Mouse (Mus musculus) heart, embryonic 10.5 days (tissue): ENCODE data around the gene Mpp3. TPM values are rescaled to one million over a fixed set of nuclear protein-coding genes. Genes with fewer than 3 reads are reported as not detected.
"Not testable (repeated sequence)": the region's sequence is repeated elsewhere in the genome, so short reads cannot be mapped to it uniquely, and the experiment has no call there.

Experiments used
- DNase-seq: peaks from one replicate; pipeline ENCODE4 v3.0.0-alpha.2; 2017; ENCODE audit warnings: low spot score
- H3K27ac ChIP-seq: fragments of 300-500 bp; sonication (generic); 2 replicates; pipeline ENCODE4 v1.5.1; 2016; ENCODE audit warnings: mild to moderate bottlenecking
- H3K27me3 ChIP-seq: fragments of 300-500 bp; sonication (generic); 2 replicates; pipeline ENCODE4 v1.6.1; 2016; ENCODE audit warnings: mild to moderate bottlenecking; ENCODE audit not compliant: poor library complexity, insufficient read depth, severe bottlenecking
- H3K36me3 ChIP-seq: fragments of 300-500 bp; sonication (generic); 2 replicates; pipeline ENCODE4 v1.6.1; 2016; ENCODE audit warnings: mild to moderate bottlenecking, moderate library complexity
- H3K4me1 ChIP-seq: fragments of 300-500 bp; sonication (generic); 2 replicates; pipeline ENCODE4 v1.6.1; 2016; ENCODE audit warnings: mild to moderate bottlenecking
- H3K4me3 ChIP-seq: fragments of 300-500 bp; sonication (generic); 2 replicates; pipeline ENCODE4 v1.5.1; 2016; ENCODE audit warnings: mild to moderate bottlenecking, moderate library complexity
- H3K9me3 ChIP-seq: fragments of 300-500 bp; sonication (generic); 2 replicates; pipeline ENCODE4 v1.6.1; 2016; ENCODE audit warnings: mild to moderate bottlenecking, moderate library complexity
- WGBS: fragments of 180-500 bp; shearing (Covaris S2); methylation state at CpG from one replicate; pipeline ENCODE4 v1.1.7; 2016; 5-methylcytosine and 5-hydroxymethylcytosine counted together
- polyA plus RNA-seq: library from polyadenylated mRNA; unstranded; fragments of >200 nt; fragmentation: Nextera tagmentation; extraction: Ambion mirVana; gene quantifications from 2 replicates; pipeline ENCODE4 v1.2.1, GENCODE M21; 2016

Gene Mpp3
- polyA plus RNA-seq, 1 experiment from 2014 or later: 5.1 TPM

DNA sequence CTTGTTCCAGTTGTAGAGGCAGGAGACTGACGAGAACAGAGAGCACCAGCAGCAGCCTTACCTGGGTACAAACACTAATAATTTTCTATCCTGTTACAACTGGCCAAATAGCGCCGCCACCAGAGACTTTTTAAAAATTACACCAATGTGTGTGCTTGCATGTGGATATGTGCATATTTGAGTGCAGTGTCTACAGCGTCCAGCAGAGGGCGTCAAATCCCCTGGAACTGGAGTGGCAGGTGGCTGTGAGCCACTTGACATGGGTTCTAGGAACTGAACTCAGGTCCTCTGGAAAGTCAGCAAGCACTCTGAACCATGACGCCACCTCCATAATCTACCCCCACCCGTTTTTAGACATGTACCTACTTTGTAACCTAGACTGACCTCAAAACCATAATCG lies 24.0 kb downstream of the Mpp3 start:
- peaks cover 17% of the 10 kb centered on the region for H3K4me1 ChIP-seq
- 84% methylated on average over 8 of the region's 8 CpGs for WGBS
- H3K36me3 ChIP-seq: peaks cover 17% of the 10 kb centered on the region
- no peak overlapping the region for H3K4me3 ChIP-seq
- H3K9me3 ChIP-seq: no peaks in the 10 kb centered on the region
- no peaks in the 10 kb centered on the region; the same call in 1 of the 2 replicates for H3K27me3 ChIP-seq
- H3K27ac ChIP-seq: no peak overlapping the region
- no peak for DNase-seq

DNA sequence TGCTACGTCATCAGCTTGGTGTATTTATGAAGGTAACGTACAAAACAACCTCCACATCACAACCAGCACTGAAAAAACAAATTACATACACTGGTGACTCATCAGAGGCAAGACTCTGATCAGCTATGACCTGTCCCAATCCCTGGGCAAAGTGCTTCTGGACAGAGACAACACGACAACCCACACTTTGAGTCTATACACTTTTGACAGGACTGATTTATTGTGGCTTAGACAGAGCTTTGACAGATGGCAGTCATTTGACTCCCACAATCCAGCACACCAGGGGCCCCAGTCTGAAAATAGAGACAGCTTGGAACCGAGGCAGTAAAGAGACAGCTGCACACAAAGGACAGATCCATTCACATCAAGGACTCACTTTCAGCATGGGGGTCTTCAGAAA lies 28.8 kb downstream of the Mpp3 start:
- DNase-seq: no peak

GRCm38 (mm10) chr11:101998258-101998657 lies 30.0 kb downstream of the Mpp3 start:
- H3K27ac ChIP-seq: no peak overlapping the region
- no peaks in the 10 kb centered on the region for H3K27me3 ChIP-seq
- WGBS: 56% methylated on average over 5 of the region's 5 CpGs
- DNase-seq: no peak
- H3K4me3 ChIP-seq: no peak overlapping the region
- H3K4me1 ChIP-seq: peaks cover 10% of the 10 kb centered on the region
- H3K9me3 ChIP-seq: no peaks in the 10 kb centered on the region
- H3K36me3 ChIP-seq: no peaks in the 10 kb centered on the region

More for the DNA sequence above, 28.8 kb downstream of the Mpp3 start:
- Histone ChIP-seq H3K27me3 (no peaks in the 10 kb centered on the region), H3K4me3 (no peak overlapping the region), H3K9me3 (no peaks in the 10 kb centered on the region), H3K4me1 (peaks cover 6% of the 10 kb centered on the region), H3K27ac (no peak overlapping the region), H3K36me3 (peaks cover 4% of the 10 kb centered on the region)
- WGBS: 54% methylated on average over 4 of the region's 4 CpGs

DNA sequence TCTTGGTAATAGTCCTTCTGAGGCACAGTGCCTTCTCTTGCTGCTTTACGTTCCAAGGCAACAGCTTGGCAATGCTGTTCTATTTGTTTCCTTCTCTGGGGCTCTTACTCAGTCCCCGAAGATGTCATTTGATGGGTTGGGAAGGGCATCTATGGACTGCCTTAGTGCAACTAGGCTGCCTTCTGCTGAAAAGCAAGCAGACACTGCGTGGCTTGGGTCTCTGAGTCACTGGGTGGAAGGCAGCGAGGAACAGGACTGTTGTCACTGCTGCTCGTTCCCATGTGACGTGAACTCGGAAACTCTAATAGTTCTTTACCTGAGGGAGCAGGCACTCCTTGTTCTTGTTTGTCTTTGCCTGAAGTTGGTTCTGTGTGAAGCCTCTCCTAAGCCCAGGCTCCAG lies 32.3 kb downstream of the Mpp3 start:
- H3K4me1 ChIP-seq: peaks cover 10% of the 10 kb centered on the region
- H3K9me3 ChIP-seq: no peaks in the 10 kb centered on the region
- H3K27ac ChIP-seq: no peak overlapping the region
- no peaks in the 10 kb centered on the region for H3K27me3 ChIP-seq
- H3K36me3 ChIP-seq: no peaks in the 10 kb centered on the region
- 80% methylated on average over 7 of the region's 7 CpGs for WGBS
- DNase-seq: no peak
- no peak overlapping the region for H3K4me3 ChIP-seq

GRCm38 (mm10) chr11:101994100-101994499 lies 34.2 kb downstream of the Mpp3 start:
- Histone ChIP-seq H3K36me3 (no peaks in the 10 kb centered on the region), H3K4me1 (peaks cover 5% of the 10 kb centered on the region; the same call in 1 of the 2 replicates), H3K27me3 (no peaks in the 10 kb centered on the region), H3K9me3 (no peaks in the 10 kb centered on the region), H3K4me3 (no peak overlapping the region), H3K27ac (no peak overlapping the region)
- DNase-seq: no peak
- WGBS: 43% methylated on average over 8 of the region's 8 CpGs

DNA sequence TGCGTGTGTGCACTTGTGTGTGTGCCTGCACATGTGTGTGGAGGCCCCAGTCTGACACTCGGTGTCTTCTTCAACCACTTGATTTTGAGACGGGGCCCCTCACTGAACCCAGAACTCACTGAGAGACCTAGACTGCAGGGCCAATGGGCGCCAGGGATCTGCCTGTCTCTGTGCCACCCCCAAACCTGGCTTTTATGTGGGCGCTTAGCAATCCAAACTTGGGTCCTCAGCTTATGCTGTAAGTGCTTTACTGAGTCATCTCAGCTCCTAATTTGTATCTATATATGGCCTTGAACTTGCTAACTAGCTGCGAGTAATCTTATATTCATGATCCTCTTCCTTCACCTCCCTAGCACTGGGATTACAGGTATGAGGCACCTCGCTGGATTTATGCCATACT lies 35.9 kb downstream of the Mpp3 start:
- Histone ChIP-seq H3K9me3 (no peaks in the 10 kb centered on the region), H3K36me3 (no peaks in the 10 kb centered on the region), H3K27me3 (peaks cover 16% of the 10 kb centered on the region), H3K4me1 (peaks cover 5% of the 10 kb centered on the region; the same call in 1 of the 2 replicates), H3K4me3 (no peak overlapping the region), H3K27ac (no peak overlapping the region)
- no peak for DNase-seq
- WGBS: 85% methylated on average over 7 of the region's 7 CpGs

DNA sequence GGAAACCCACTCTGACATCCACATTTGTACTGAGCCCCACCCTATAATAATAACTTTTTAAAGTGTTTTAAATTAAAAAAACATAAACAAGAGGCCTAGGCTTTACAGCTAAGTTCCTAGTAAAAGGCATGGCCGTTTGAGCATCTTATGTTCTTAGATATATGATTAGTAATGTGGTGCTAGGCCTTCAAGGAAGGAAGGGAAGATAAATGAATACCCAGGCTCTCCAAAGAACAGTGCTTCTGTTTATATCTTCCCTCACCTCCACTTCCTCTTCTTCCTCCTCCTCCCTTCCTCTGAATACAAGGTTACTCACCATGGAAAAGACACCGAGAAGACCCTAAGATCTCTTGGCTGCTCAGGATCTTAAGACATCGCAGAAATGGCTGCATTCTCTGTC lies 36.4 kb downstream of the Mpp3 start:
- WGBS: 70% methylated on average over 3 of the region's 3 CpGs
- Histone ChIP-seq H3K27ac (no peak overlapping the region), H3K4me3 (no peak overlapping the region), H3K27me3 (peaks cover 22% of the 10 kb centered on the region), H3K4me1 (peaks cover 5% of the 10 kb centered on the region; the same call in 1 of the 2 replicates), H3K36me3 (no peaks in the 10 kb centered on the region), H3K9me3 (no peaks in the 10 kb centered on the region)
- no peak for DNase-seq

DNA sequence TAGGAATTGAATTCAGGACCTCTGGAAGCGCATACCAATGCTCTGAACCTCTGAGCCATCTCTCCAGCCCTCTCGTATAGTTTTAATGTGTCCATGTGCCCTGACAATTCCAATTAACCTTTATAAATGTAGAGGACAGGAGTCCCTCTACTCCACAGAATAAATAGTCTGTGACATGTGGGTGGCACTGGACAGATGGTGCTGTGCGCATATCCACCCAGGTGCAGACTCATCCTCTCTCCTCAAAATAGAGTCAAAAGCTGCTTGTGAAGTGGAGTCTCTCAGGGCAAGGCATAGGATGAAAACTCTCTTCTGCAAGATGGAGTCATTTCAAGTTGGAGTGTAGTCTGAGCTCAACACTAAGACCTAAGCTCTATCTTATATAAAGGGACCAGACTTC lies 38.0 kb downstream of the Mpp3 start:
- no peak for DNase-seq
- peaks cover 5% of the 10 kb centered on the region; the same call in 1 of the 2 replicates for H3K4me1 ChIP-seq
- H3K4me3 ChIP-seq: no peak overlapping the region
- no peak overlapping the region for H3K27ac ChIP-seq
- H3K36me3 ChIP-seq: no peaks in the 10 kb centered on the region
- 91% methylated on average over 3 of the region's 3 CpGs for WGBS
- peaks cover 22% of the 10 kb centered on the region for H3K27me3 ChIP-seq
- H3K9me3 ChIP-seq: no peaks in the 10 kb centered on the region

DNA sequence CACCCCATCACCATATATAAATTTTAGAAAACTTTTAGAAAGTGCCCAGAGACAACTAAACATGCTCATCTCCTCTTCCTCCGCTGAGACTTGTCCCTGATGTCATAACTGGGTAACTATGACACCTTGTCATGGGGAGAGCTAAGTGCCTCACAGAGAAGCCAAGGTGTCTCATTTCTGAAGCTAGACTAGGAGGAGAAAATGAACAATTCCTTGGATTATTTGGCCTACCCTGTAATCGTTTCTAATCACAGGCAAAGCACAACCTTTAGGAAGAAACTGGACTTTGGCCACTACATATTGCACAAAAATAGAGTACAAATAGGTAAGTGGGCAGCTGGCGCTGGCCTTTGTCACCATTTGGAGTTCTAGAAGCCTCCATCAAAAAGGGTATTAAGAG lies 41.3 kb downstream of the Mpp3 start, which contains the start of gene Dusp3:
TSS of gene Dusp3 (minus strand) at position 101 of the 400 bp plus-strand sequence.
- no peak within 1 kb of the TSS for H3K4me3 ChIP-seq
- H3K36me3 ChIP-seq: peaks cover under 1% of the 10 kb centered on the region; the same call in 1 of the 2 replicates
- no peak for DNase-seq
- 80% methylated on average over 3 of the region's 3 CpGs for WGBS
- H3K27me3 ChIP-seq: peaks cover 22% of the 10 kb centered on the region
- H3K27ac ChIP-seq: no peak within 1 kb of the TSS
- peaks cover 27% of the 10 kb centered on the region for H3K4me1 ChIP-seq
- no peaks in the 10 kb centered on the region for H3K9me3 ChIP-seq

- no peaks in the 10 kb centered on the region for H3K9me3 ChIP-seq
- H3K4me3 ChIP-seq: no peak overlapping the region
- WGBS: 10% methylated on average over 10 of the region's 10 CpGs
- peaks cover 22% of the 10 kb centered on the region for H3K27me3 ChIP-seq
- peaks cover 10% of the 10 kb centered on the region for H3K36me3 ChIP-seq
- no peak overlapping the region for H3K27ac ChIP-seq
- peak; percentile 92 for DNase-seq
- H3K4me1 ChIP-seq: peaks cover 34% of the 10 kb centered on the region
Measured at GRCm38 (mm10) chr11:101985990-101986389, 42.3 kb downstream of the Mpp3 start.

GRCm38 (mm10) chr11:101985450-101985849 lies 42.8 kb downstream of the Mpp3 start:
- 69% methylated on average over 6 of the region's 6 CpGs for WGBS
- not testable (repeated sequence) for DNase-seq, H3K9me3 ChIP-seq, H3K27ac ChIP-seq, H3K4me3 ChIP-seq
- peaks cover 34% of the 10 kb centered on the region for H3K4me1 ChIP-seq
- peaks cover 22% of the 10 kb centered on the region for H3K27me3 ChIP-seq
- peaks cover 15% of the 10 kb centered on the region for H3K36me3 ChIP-seq

- DNase-seq: peak; percentile 98
- Histone ChIP-seq H3K9me3 (no peaks in the 10 kb centered on the region), H3K27ac (peak within 1 kb of the TSS; percentile 96), H3K4me3 (peak within 1 kb of the TSS; percentile 87), H3K36me3 (peaks cover 26% of the 10 kb centered on the region), H3K27me3 (peaks cover 22% of the 10 kb centered on the region), H3K4me1 (peaks cover 34% of the 10 kb centered on the region)
- WGBS: under 1% methylated on average over 71 of the region's 71 CpGs
Measured at GRCm38 (mm10) chr11:101984054-101985025, 43.9 kb downstream of the Mpp3 start, which contains the start of gene Cfap97d1. TSS of gene Cfap97d1 (plus strand) at chr11:101984279.

- peak overlapping the region; percentile 87 for H3K4me3 ChIP-seq
- peaks cover 17% of the 10 kb centered on the region for H3K27me3 ChIP-seq
- peaks cover 35% of the 10 kb centered on the region for H3K4me1 ChIP-seq
- no peaks in the 10 kb centered on the region for H3K9me3 ChIP-seq
- peaks cover 34% of the 10 kb centered on the region for H3K36me3 ChIP-seq
- peak overlapping the region; percentile 96 for H3K27ac ChIP-seq
- no peak for DNase-seq
- 55% methylated on average over 10 of the region's 10 CpGs for WGBS
Measured at GRCm38 (mm10) chr11:101983431-101983921, 44.8 kb downstream of the Mpp3 start.
